Mouse (Mus musculus) thymus, adult 2 months (tissue): ENCODE data around the gene Abca17.

Source experiments
- CTCF ChIP-seq: fragments of 200-500 bp; IDR thresholded peaks from 2 replicates; pipeline ENCODE4 v1.5.1; 2012; ENCODE audit warnings: mild to moderate bottlenecking, control low read depth, low read length, moderate library complexity, borderline replicate concordance; ENCODE audit not compliant: control insufficient read depth, poor library complexity, insufficient read depth; ENCODE audit errors: extremely low read depth
- POLR2A ChIP-seq: fragments of 200-500 bp; IDR thresholded peaks from 2 replicates; pipeline ENCODE4 v1.6.1; 2012; ENCODE audit warnings: mild to moderate bottlenecking, low read length, control low read depth, moderate library complexity; ENCODE audit not compliant: control insufficient read depth, poor library complexity, insufficient read depth; ENCODE audit errors: extremely low read depth

DNA sequence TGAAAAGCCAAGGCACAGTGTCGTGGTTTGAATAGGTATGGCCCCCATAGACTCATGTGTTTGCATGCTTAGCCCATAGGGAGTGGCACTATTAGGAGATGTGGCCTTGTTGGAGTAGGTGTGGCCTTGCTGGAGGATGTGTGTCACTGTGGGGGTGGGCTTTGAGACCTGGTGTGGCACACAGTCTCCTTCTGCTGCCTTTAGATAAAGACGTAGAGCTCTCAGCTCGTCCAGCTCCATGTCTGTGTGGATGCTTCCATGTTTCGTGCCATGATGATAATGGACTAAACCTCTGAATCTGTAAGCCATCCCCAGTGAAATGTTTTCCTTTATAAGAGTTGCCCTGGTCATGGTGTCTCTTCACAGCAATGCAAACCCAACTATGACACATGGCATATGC, 71.0 kb downstream of the Abca17 start:
- TF ChIP-seq CTCF (no peak), POLR2A (no peak)
